Mouse (Mus musculus): ENCODE measurements around the gene Zkscan14.

Zkscan14 gene

GRCm38 (mm10) chr5:145202446-145202845, 778 bp upstream of the Zkscan14 start:
- no peak for DNase-seq (ENCODE audit: low read depth, low spot score)

GRCm38 (mm10) chr5:145200387-145200786, 1.3 kb downstream of the Zkscan14 start:
- DNase-seq (ENCODE audit: low read depth, low spot score): no peak

GRCm38 (mm10) chr5:145191962-145192361, 9.7 kb downstream of the Zkscan14 start, which contains the start of gene Atp5j2:
Gene Atp5j2, minus strand, starts transcription at chr5:145192062.
- DNase-seq (ENCODE audit: low read depth, low spot score): no peak

GRCm38 (mm10) chr5:145190875-145191798, 10.5 kb downstream of the Zkscan14 start:
- DNase-seq (ENCODE audit: low read depth, low spot score): peak; percentile 86

GRCm38 (mm10) chr5:145190373-145190772, 11.3 kb downstream of the Zkscan14 start:
- no peak for DNase-seq (ENCODE audit: low read depth, low spot score)

- DNase-seq (ENCODE audit: low read depth, low spot score): no peak
Measured at GRCm38 (mm10) chr5:145189416-145189815, 12.3 kb downstream of the Zkscan14 start.

GRCm38 (mm10) chr5:145185244-145185643, 16.4 kb downstream of the Zkscan14 start:
- DNase-seq (ENCODE audit: low read depth, low spot score): no peak

- no peak for DNase-seq (ENCODE audit: low read depth, low spot score)
Measured at GRCm38 (mm10) chr5:145178461-145178980, 23.1 kb downstream of the Zkscan14 start.

- DNase-seq (ENCODE audit: low read depth, low spot score): no peak
Measured at GRCm38 (mm10) chr5:145167306-145167661, 34.4 kb downstream of the Zkscan14 start.

GRCm38 (mm10) chr5:145166536-145167305, 34.9 kb downstream of the Zkscan14 start, which contains the start of the genes Ptcd1 and Cpsf4:
Gene Ptcd1, minus strand, starts transcription at chr5:145167108.
Gene Cpsf4, plus strand, starts transcription at chr5:145167213.
- peak; percentile 97 for DNase-seq (ENCODE audit: low read depth, low spot score)

- no peak for DNase-seq (ENCODE audit: low read depth, low spot score)
Measured at GRCm38 (mm10) chr5:145165184-145165583, 36.5 kb downstream of the Zkscan14 start.

GRCm38 (mm10) chr5:145164710-145165109, 37.0 kb downstream of the Zkscan14 start:
- no peak for DNase-seq (ENCODE audit: low read depth, low spot score)

GRCm38 (mm10) chr5:145161361-145161760, 40.3 kb downstream of the Zkscan14 start:
- no peak for DNase-seq (ENCODE audit: low read depth, low spot score)

- no peak for DNase-seq (ENCODE audit: low read depth, low spot score)
Measured at GRCm38 (mm10) chr5:145152690-145153089, 49.0 kb downstream of the Zkscan14 start.

GRCm38 (mm10) chr5:145149294-145149693, 52.4 kb downstream of the Zkscan14 start:
- no peak for DNase-seq (ENCODE audit: low read depth, low spot score)

- no peak for DNase-seq (ENCODE audit: low read depth, low spot score)
Measured at GRCm38 (mm10) chr5:145147748-145148147, 53.9 kb downstream of the Zkscan14 start.

Measured in WW6 (cell line).